Mouse (Mus musculus): ENCODE data around the gene Tnfsfm13. TPM values are rescaled to one million over a fixed set of nuclear protein-coding genes. Genes with fewer than 3 reads are reported as not detected.

Tnfsfm13 gene
- polyA plus RNA-seq, 1 experiment from 2014 or later: 4.8 TPM

GRCm38 (mm10) chr11:69670786-69671725 is 24.8 kb downstream of the Tnfsfm13 start:
- peaks cover 73% of the 10 kb centered on the region for H3K36me3 ChIP-seq
- H3K4me3 ChIP-seq: peak overlapping the region; percentile 96
- H3K9ac ChIP-seq: peak overlapping the region; percentile 95
- peak overlapping the region; percentile 82 for H3K4me2 ChIP-seq
- ATAC-seq (ENCODE audit: insufficient number of reproducible peaks, low FRiP score, low TSS enrichment, low read depth): peak; percentile 74
- no peaks in the 10 kb centered on the region for H3K9me3 ChIP-seq
- peak overlapping the region; percentile 98 for H3K27ac ChIP-seq
- no peaks in the 10 kb centered on the region for H3K27me3 ChIP-seq
- WGBS: under 1% methylated on average over 55 of the region's 61 CpGs
- peaks cover 27% of the 10 kb centered on the region for H3K4me1 ChIP-seq

GRCm38 (mm10) chr11:69666665-69667005 is 29.3 kb downstream of the Tnfsfm13 start:
- no peak overlapping the region for H3K4me3 ChIP-seq
- H3K9ac ChIP-seq: no peak overlapping the region
- no peak for ATAC-seq (ENCODE audit: insufficient number of reproducible peaks, low FRiP score, low TSS enrichment, low read depth)
- no peaks in the 10 kb centered on the region for H3K9me3 ChIP-seq
- H3K27me3 ChIP-seq: no peaks in the 10 kb centered on the region
- WGBS: 82% methylated on average over 3 of the region's 3 CpGs
- H3K36me3 ChIP-seq: peaks cover 70% of the 10 kb centered on the region
- peaks cover 31% of the 10 kb centered on the region for H3K4me1 ChIP-seq
- H3K4me2 ChIP-seq: no peak overlapping the region
- H3K27ac ChIP-seq: no peak overlapping the region

GRCm38 (mm10) chr11:69665961-69666664 is 29.8 kb downstream of the Tnfsfm13 start, which contains the start of gene Cd68:
Gene Cd68, minus strand, starts transcription at chr11:69666153.
- Histone ChIP-seq H3K4me2 (no peak within 1 kb of the TSS), H3K9me3 (no peaks in the 10 kb centered on the region), H3K9ac (no peak within 1 kb of the TSS), H3K36me3 (peaks cover 70% of the 10 kb centered on the region), H3K27ac (peak within 1 kb of the TSS; percentile 54), H3K4me1 (peaks cover 36% of the 10 kb centered on the region), H3K27me3 (no peaks in the 10 kb centered on the region), H3K4me3 (peak within 1 kb of the TSS; percentile 0; the same call in 1 of the 2 replicates)
- ATAC-seq (ENCODE audit: insufficient number of reproducible peaks, low FRiP score, low TSS enrichment, low read depth): no peak
- 36% methylated on average over 7 of the region's 7 CpGs for WGBS

GRCm38 (mm10) chr11:69665457-69665960 is 30.4 kb downstream of the Tnfsfm13 start:
- peak overlapping the region; percentile 54 for H3K27ac ChIP-seq
- H3K9ac ChIP-seq: no peak overlapping the region
- H3K27me3 ChIP-seq: no peaks in the 10 kb centered on the region
- no peak for ATAC-seq (ENCODE audit: insufficient number of reproducible peaks, low FRiP score, low TSS enrichment, low read depth)
- no peaks in the 10 kb centered on the region for H3K9me3 ChIP-seq
- WGBS: 71% methylated on average over 9 of the region's 9 CpGs
- peaks cover 66% of the 10 kb centered on the region for H3K36me3 ChIP-seq
- H3K4me3 ChIP-seq: peak overlapping the region; percentile 0; the same call in 1 of the 2 replicates
- H3K4me2 ChIP-seq: no peak overlapping the region
- peaks cover 34% of the 10 kb centered on the region for H3K4me1 ChIP-seq

- WGBS: 88% methylated on average over 7 of the region's 7 CpGs
- no peak overlapping the region for H3K4me3 ChIP-seq
- peaks cover 60% of the 10 kb centered on the region for H3K36me3 ChIP-seq
These were observed 31.1 kb downstream of the Tnfsfm13 start for GRCm38 (mm10) chr11:69664841-69665240.

GRCm38 (mm10) chr11:69663795-69664194 is 32.1 kb downstream of the Tnfsfm13 start:
- H3K27me3 ChIP-seq: no peaks in the 10 kb centered on the region
- peaks cover 56% of the 10 kb centered on the region for H3K36me3 ChIP-seq
- peaks cover 18% of the 10 kb centered on the region for H3K4me1 ChIP-seq
- no peak overlapping the region for H3K4me3 ChIP-seq
- 80% methylated on average over 6 of the region's 6 CpGs for WGBS
- ATAC-seq (ENCODE audit: insufficient number of reproducible peaks, low FRiP score, low TSS enrichment, low read depth): no peak
- no peak overlapping the region for H3K9ac ChIP-seq
- H3K9me3 ChIP-seq: no peaks in the 10 kb centered on the region
- peak overlapping the region; percentile 97; the same call in 1 of the 2 replicates for H3K27ac ChIP-seq
- no peak overlapping the region for H3K4me2 ChIP-seq

More at GRCm38 (mm10) chr11:69664841-69665240, 31.1 kb downstream of the Tnfsfm13 start:
- no peak for ATAC-seq (ENCODE audit: insufficient number of reproducible peaks, low FRiP score, low TSS enrichment, low read depth)
- H3K27me3 ChIP-seq: no peaks in the 10 kb centered on the region
- H3K4me1 ChIP-seq: peaks cover 27% of the 10 kb centered on the region
- no peak overlapping the region for H3K4me2 ChIP-seq
- no peaks in the 10 kb centered on the region for H3K9me3 ChIP-seq
- H3K9ac ChIP-seq: no peak overlapping the region
- H3K27ac ChIP-seq: peak overlapping the region; percentile 54

GRCm38 (mm10) chr11:69662967-69663671 is 32.8 kb downstream of the Tnfsfm13 start:
- H3K4me2 ChIP-seq: peak overlapping the region; percentile 58
- no peak for ATAC-seq (ENCODE audit: insufficient number of reproducible peaks, low FRiP score, low TSS enrichment, low read depth)
- H3K9ac ChIP-seq: peak overlapping the region; percentile 42; the same call in 1 of the 2 replicates
- peak overlapping the region; percentile 59 for H3K4me3 ChIP-seq
- H3K36me3 ChIP-seq: peaks cover 56% of the 10 kb centered on the region
- WGBS: 68% methylated on average over 13 of the region's 13 CpGs
- peaks cover 15% of the 10 kb centered on the region for H3K4me1 ChIP-seq
- H3K27ac ChIP-seq: peak overlapping the region; percentile 97
- H3K9me3 ChIP-seq: no peaks in the 10 kb centered on the region
- H3K27me3 ChIP-seq: no peaks in the 10 kb centered on the region

- whole genome bisulfite sequencing: under 1% methylated on average over 48 of the region's 48 CpGs
- H3K27ac ChIP-seq: peak within 1 kb of the TSS; percentile 97
- H3K36me3 ChIP-seq: peaks cover 56% of the 10 kb centered on the region
- H3K9ac ChIP-seq: peak within 1 kb of the TSS; percentile 51
- peaks cover 22% of the 10 kb centered on the region for H3K4me1 ChIP-seq
- ATAC-seq (ENCODE audit: insufficient number of reproducible peaks, low FRiP score, low TSS enrichment, low read depth): peak; percentile 94
- no peaks in the 10 kb centered on the region for H3K27me3 ChIP-seq
- peak within 1 kb of the TSS; percentile 58 for H3K4me2 ChIP-seq
- H3K9me3 ChIP-seq: no peaks in the 10 kb centered on the region
- peak within 1 kb of the TSS; percentile 59 for H3K4me3 ChIP-seq
These were observed 33.5 kb downstream of the Tnfsfm13 start, which contains the start of gene Mpdu1 for GRCm38 (mm10) chr11:69662213-69662966. Gene Mpdu1, minus strand, starts transcription at chr11:69662642.

- Histone ChIP-seq H3K27me3 (no peaks in the 10 kb centered on the region), H3K27ac (peak overlapping the region; percentile 97), H3K9ac (peak overlapping the region; percentile 51; the same call in 1 of the 2 replicates), H3K9me3 (no peaks in the 10 kb centered on the region), H3K4me3 (peak overlapping the region; percentile 59), H3K4me2 (peak overlapping the region; percentile 58), H3K36me3 (peaks cover 60% of the 10 kb centered on the region), H3K4me1 (peaks cover 33% of the 10 kb centered on the region)
- WGBS: 75% methylated on average over 3 of the region's 3 CpGs
- ATAC-seq (ENCODE audit: insufficient number of reproducible peaks, low FRiP score, low TSS enrichment, low read depth): no peak
These were observed 34.5 kb downstream of the Tnfsfm13 start for GRCm38 (mm10) chr11:69661221-69661881.

- Histone ChIP-seq H3K4me2 (no peak overlapping the region), H3K27me3 (no peaks in the 10 kb centered on the region), H3K27ac (no peak overlapping the region), H3K9ac (no peak overlapping the region), H3K4me3 (no peak overlapping the region), H3K4me1 (peaks cover 46% of the 10 kb centered on the region), H3K36me3 (peaks cover 50% of the 10 kb centered on the region), H3K9me3 (no peaks in the 10 kb centered on the region)
- no peak for ATAC-seq (ENCODE audit: insufficient number of reproducible peaks, low FRiP score, low TSS enrichment, low read depth)
- WGBS: 82% methylated on average over 15 of the region's 15 CpGs
These were observed 38.4 kb downstream of the Tnfsfm13 start for GRCm38 (mm10) chr11:69657462-69657881.
